Mouse (Mus musculus): ENCODE data around the gene Wbp4. TPM values are rescaled to one million over a fixed set of nuclear protein-coding genes. Genes with fewer than 3 reads are reported as not detected.

Gene Wbp4
- polyA plus RNA-seq, 1 experiment from 2014 or later = 29.2 TPM

- Histone ChIP-seq H3K27ac (replicated peaks in 1 of 2; ENCODE audit: control insufficient read depth in 1 of 2, insufficient read depth in 1 of 2, low read depth in 2 of 2, low read length in 2 of 2) (peak overlapping the region in 1 of 2 experiments; percentile 63; a peak in 2 of 4 replicates), H3K36me3 (ENCODE audit: control insufficient read depth, insufficient read depth, low read length) (no peaks in the 10 kb centered on the region), H3K4me2 (ENCODE audit: low read length) (no peak overlapping the region), H3K4me3 (ENCODE audit: control insufficient read depth in 1 of 2, insufficient read depth in 1 of 2, low read depth in 1 of 2, low read length in 2 of 2) (no peak overlapping the region), H3K9me3 (ENCODE audit: control insufficient read depth, low read length) (no peaks in the 10 kb centered on the region), H3K9ac (ENCODE audit: low read length) (no peak overlapping the region), H3K27me3 (ENCODE audit: control insufficient read depth, insufficient read depth, low read length) (no peaks in the 10 kb centered on the region), H3K4me1 (ENCODE audit: control insufficient read depth in 2 of 2, insufficient read depth in 2 of 2, low read length in 2 of 2) (peaks cover 3 to 16% of the 10 kb centered on the region in 2 experiments; a peak in 3 of 4 replicates)
- 87% methylated on average over 1 of the region's 1 CpGs for WGBS
- ATAC-seq (ENCODE audit: insufficient number of reproducible peaks, insufficient read depth, low FRiP score, low read depth) = no peak
These were observed 39.7 kb upstream of the Wbp4 start for GRCm38 (mm10) chr14:79521056-79521455.

GRCm38 (mm10) chr14:79520612-79521011 lies 39.3 kb upstream of the Wbp4 start:
- peaks cover 3 to 16% of the 10 kb centered on the region in 2 experiments; a peak in 3 of 4 replicates for H3K4me1 ChIP-seq (ENCODE audit: control insufficient read depth in 2 of 2, insufficient read depth in 2 of 2, low read length in 2 of 2)
- no peak overlapping the region for H3K4me3 ChIP-seq (ENCODE audit: control insufficient read depth in 1 of 2, insufficient read depth in 1 of 2, low read depth in 1 of 2, low read length in 2 of 2)
- no peaks in the 10 kb centered on the region for H3K36me3 ChIP-seq (ENCODE audit: control insufficient read depth, insufficient read depth, low read length)
- no peak for ATAC-seq (ENCODE audit: insufficient number of reproducible peaks, insufficient read depth, low FRiP score, low read depth)
- H3K9ac ChIP-seq (ENCODE audit: low read length) = no peak overlapping the region
- H3K4me2 ChIP-seq (ENCODE audit: low read length) = no peak overlapping the region
- no peak overlapping the region for H3K27ac ChIP-seq (replicated peaks in 1 of 2; ENCODE audit: control insufficient read depth in 1 of 2, insufficient read depth in 1 of 2, low read depth in 2 of 2, low read length in 2 of 2)
- H3K27me3 ChIP-seq (ENCODE audit: control insufficient read depth, insufficient read depth, low read length) = no peaks in the 10 kb centered on the region
- no peaks in the 10 kb centered on the region for H3K9me3 ChIP-seq (ENCODE audit: control insufficient read depth, low read length)

GRCm38 (mm10) chr14:79519663-79519975 lies 38.3 kb upstream of the Wbp4 start:
- Histone ChIP-seq H3K36me3 (ENCODE audit: control insufficient read depth, insufficient read depth, low read length) (no peaks in the 10 kb centered on the region), H3K9ac (ENCODE audit: low read length) (no peak overlapping the region), H3K4me3 (ENCODE audit: control insufficient read depth in 1 of 2, insufficient read depth in 1 of 2, low read depth in 1 of 2, low read length in 2 of 2) (no peak overlapping the region), H3K27me3 (ENCODE audit: control insufficient read depth, insufficient read depth, low read length) (no peaks in the 10 kb centered on the region), H3K27ac (replicated peaks in 1 of 2; ENCODE audit: control insufficient read depth in 1 of 2, insufficient read depth in 1 of 2, low read depth in 2 of 2, low read length in 2 of 2) (no peak overlapping the region), H3K9me3 (ENCODE audit: control insufficient read depth, low read length) (no peaks in the 10 kb centered on the region), H3K4me1 (ENCODE audit: control insufficient read depth in 2 of 2, insufficient read depth in 2 of 2, low read length in 2 of 2) (peaks cover 3 to 16% of the 10 kb centered on the region in 2 experiments; a peak in 3 of 4 replicates), H3K4me2 (ENCODE audit: low read length) (no peak overlapping the region)
- WGBS = 55% methylated on average over 1 of the region's 1 CpGs
- ATAC-seq (ENCODE audit: insufficient number of reproducible peaks, insufficient read depth, low FRiP score, low read depth) = no peak

- Histone ChIP-seq H3K4me2 (ENCODE audit: low read length) (no peak overlapping the region), H3K9ac (ENCODE audit: low read length) (no peak overlapping the region), H3K27ac (replicated peaks in 1 of 2; ENCODE audit: control insufficient read depth in 1 of 2, insufficient read depth in 1 of 2, low read depth in 2 of 2, low read length in 2 of 2) (no peak overlapping the region), H3K36me3 (ENCODE audit: control insufficient read depth, insufficient read depth, low read length) (no peaks in the 10 kb centered on the region), H3K4me1 (ENCODE audit: control insufficient read depth in 2 of 2, insufficient read depth in 2 of 2, low read length in 2 of 2) (peaks cover 3 to 16% of the 10 kb centered on the region in 2 experiments; a peak in 3 of 4 replicates), H3K27me3 (ENCODE audit: control insufficient read depth, insufficient read depth, low read length) (no peaks in the 10 kb centered on the region), H3K4me3 (ENCODE audit: control insufficient read depth in 1 of 2, insufficient read depth in 1 of 2, low read depth in 1 of 2, low read length in 2 of 2) (no peak overlapping the region), H3K9me3 (ENCODE audit: control insufficient read depth, low read length) (no peaks in the 10 kb centered on the region)
- WGBS = 72% methylated on average over 19 of the region's 19 CpGs
- no peak for ATAC-seq (ENCODE audit: insufficient number of reproducible peaks, insufficient read depth, low FRiP score, low read depth)
These were observed 37.7 kb upstream of the Wbp4 start for GRCm38 (mm10) chr14:79518761-79519662.

- Histone ChIP-seq H3K4me2 (ENCODE audit: low read length) (no peak overlapping the region), H3K9ac (ENCODE audit: low read length) (no peak overlapping the region), H3K4me3 (ENCODE audit: control insufficient read depth in 1 of 2, insufficient read depth in 1 of 2, low read depth in 1 of 2, low read length in 2 of 2) (no peak overlapping the region), H3K9me3 (ENCODE audit: control insufficient read depth, low read length) (no peaks in the 10 kb centered on the region), H3K36me3 (ENCODE audit: control insufficient read depth, insufficient read depth, low read length) (no peaks in the 10 kb centered on the region), H3K27me3 (ENCODE audit: control insufficient read depth, insufficient read depth, low read length) (no peaks in the 10 kb centered on the region), H3K27ac (replicated peaks in 1 of 2; ENCODE audit: control insufficient read depth in 1 of 2, insufficient read depth in 1 of 2, low read depth in 2 of 2, low read length in 2 of 2) (no peak overlapping the region), H3K4me1 (ENCODE audit: control insufficient read depth in 2 of 2, insufficient read depth in 2 of 2, low read length in 2 of 2) (peaks cover 3 to 16% of the 10 kb centered on the region in 2 experiments; a peak in 3 of 4 replicates)
- WGBS = 87% methylated on average over 2 of the region's 2 CpGs
- no peak for ATAC-seq (ENCODE audit: insufficient number of reproducible peaks, insufficient read depth, low FRiP score, low read depth)
These were observed 36.8 kb upstream of the Wbp4 start for GRCm38 (mm10) chr14:79518123-79518522.

- no peak overlapping the region for H3K4me2 ChIP-seq (ENCODE audit: low read length)
- H3K9ac ChIP-seq (ENCODE audit: low read length) = no peak overlapping the region
- ATAC-seq (ENCODE audit: insufficient number of reproducible peaks, insufficient read depth, low FRiP score, low read depth) = no peak
- WGBS = 91% methylated on average over 8 of the region's 8 CpGs
- H3K27me3 ChIP-seq (ENCODE audit: control insufficient read depth, insufficient read depth, low read length) = no peaks in the 10 kb centered on the region
- no peaks in the 10 kb centered on the region for H3K36me3 ChIP-seq (ENCODE audit: control insufficient read depth, insufficient read depth, low read length)
- H3K9me3 ChIP-seq (ENCODE audit: control insufficient read depth, low read length) = no peaks in the 10 kb centered on the region
- H3K27ac ChIP-seq (replicated peaks in 1 of 2; ENCODE audit: control insufficient read depth in 1 of 2, insufficient read depth in 1 of 2, low read depth in 2 of 2, low read length in 2 of 2) = no peak overlapping the region
- no peak overlapping the region for H3K4me3 ChIP-seq (ENCODE audit: control insufficient read depth in 1 of 2, insufficient read depth in 1 of 2, low read depth in 1 of 2, low read length in 2 of 2)
- H3K4me1 ChIP-seq (ENCODE audit: control insufficient read depth in 2 of 2, insufficient read depth in 2 of 2, low read length in 2 of 2) = peaks cover 3 to 13% of the 10 kb centered on the region in 2 experiments; a peak in 3 of 4 replicates
These were observed 35.9 kb upstream of the Wbp4 start for GRCm38 (mm10) chr14:79517185-79517740.

GRCm38 (mm10) chr14:79516751-79517150 lies 35.4 kb upstream of the Wbp4 start:
- no peaks in the 10 kb centered on the region for H3K27me3 ChIP-seq (ENCODE audit: control insufficient read depth, insufficient read depth, low read length)
- no peaks in the 10 kb centered on the region for H3K36me3 ChIP-seq (ENCODE audit: control insufficient read depth, insufficient read depth, low read length)
- WGBS = 85% methylated on average over 2 of the region's 2 CpGs
- no peak overlapping the region for H3K4me2 ChIP-seq (ENCODE audit: low read length)
- H3K4me1 ChIP-seq (ENCODE audit: control insufficient read depth in 2 of 2, insufficient read depth in 2 of 2, low read length in 2 of 2) = peaks cover 2 to 11% of the 10 kb centered on the region in 2 experiments; a peak in 2 of 4 replicates
- no peaks in the 10 kb centered on the region for H3K9me3 ChIP-seq (ENCODE audit: control insufficient read depth, low read length)
- H3K9ac ChIP-seq (ENCODE audit: low read length) = no peak overlapping the region
- H3K27ac ChIP-seq (replicated peaks in 1 of 2; ENCODE audit: control insufficient read depth in 1 of 2, insufficient read depth in 1 of 2, low read depth in 2 of 2, low read length in 2 of 2) = no peak overlapping the region
- no peak for ATAC-seq (ENCODE audit: insufficient number of reproducible peaks, insufficient read depth, low FRiP score, low read depth)
- no peak overlapping the region for H3K4me3 ChIP-seq (ENCODE audit: control insufficient read depth in 1 of 2, insufficient read depth in 1 of 2, low read depth in 1 of 2, low read length in 2 of 2)

Measured in heart, embryonic 14.5 days (tissue).